Mouse (Mus musculus) myocyte (in vitro differentiated cells): ENCODE results near the gene Avpi1.

Experiments used
- E2F4 ChIP-seq: IDR thresholded peaks from one replicate; pipeline ENCODE4 v1.6.1; 2011; ENCODE audit warnings: mild to moderate bottlenecking, control low read depth, moderate library complexity; ENCODE audit not compliant: insufficient read depth
- MYOD1 ChIP-seq, 3 experiments: IDR thresholded peaks; one replicate each; pipeline ENCODE4 v1.6.1; 2011; ENCODE audit warnings: control low read depth in 2 of 3, low read depth in 2 of 3, mild to moderate bottlenecking in 2 of 3, moderate library complexity in 1 of 3; ENCODE audit not compliant: insufficient read length in 2 of 3, control insufficient read depth in 1 of 3
- POLR2A ChIP-seq: IDR thresholded peaks from one replicate; pipeline ENCODE4 v1.6.1; 2011; ENCODE audit warnings: low read depth, mild to moderate bottlenecking, control low read depth, moderate library complexity; ENCODE audit not compliant: insufficient read length
- POLR2AphosphoS2 ChIP-seq: IDR thresholded peaks from one replicate; pipeline ENCODE4 v1.6.1; 2011; ENCODE audit warnings: low read depth, control low read depth; ENCODE audit not compliant: insufficient read length
- USF1 ChIP-seq: IDR thresholded peaks from one replicate; pipeline ENCODE4 v1.6.1; 2011; ENCODE audit warnings: low read depth, mild to moderate bottlenecking, control low read depth, moderate library complexity

DNA sequence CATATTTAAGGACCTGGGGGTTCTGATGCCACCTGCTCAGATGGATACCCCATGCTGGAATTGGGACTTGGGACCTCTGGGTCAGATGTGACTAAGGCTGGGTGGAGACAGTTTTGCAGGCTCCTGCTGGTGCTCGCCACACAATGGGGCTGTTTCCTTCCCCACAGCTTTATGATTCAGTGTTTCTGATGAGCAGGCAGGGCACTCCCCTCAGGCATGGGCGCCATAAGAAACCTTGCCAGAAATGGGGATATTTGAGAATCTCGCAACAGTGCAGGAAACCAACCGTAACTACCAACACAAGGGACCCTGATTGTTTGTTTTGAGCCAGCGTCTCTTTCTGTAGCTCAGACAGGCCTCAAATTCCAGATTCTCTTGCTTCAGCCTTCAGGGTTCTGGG is 2.2 kb upstream of the Avpi1 start:
- TF ChIP-seq POLR2A (no peak), E2F4 (no peak), POLR2AphosphoS2 (no peak), USF1 (no peak), MYOD1 (IDR thresholded peaks at IDR 0.05; ENCODE audit: control insufficient read depth in 1 of 3, insufficient read length in 2 of 3, low read depth in 2 of 3) (no peak)
